Mouse (Mus musculus) midbrain, embryonic 15.5 days (tissue): Measurements from ENCODE around the gene Hoxa9. TPM values are rescaled to one million over a fixed set of nuclear protein-coding genes. Genes with fewer than 3 reads are reported as not detected.

Experiments
- ATAC-seq: fragments of 200-750 bp; cut with Nextera tagmentation; replicated peaks from 2 replicates; pipeline ENCODE4 v1.8.0; 2017; ENCODE audit warnings: moderate TSS enrichment
- H3K27ac ChIP-seq: fragments of 300-500 bp; sonication (generic); 2 replicates; pipeline ENCODE4 v1.5.1; 2015; ENCODE audit warnings: mild to moderate bottlenecking, inconsistent platforms
- H3K27me3 ChIP-seq: fragments of 300-500 bp; sonication (generic); replicated peaks from 2 replicates; pipeline ENCODE4 v1.6.1; 2015; ENCODE audit warnings: inconsistent platforms
- H3K36me3 ChIP-seq: fragments of 300-500 bp; sonication (generic); replicated peaks from 2 replicates; pipeline ENCODE4 v1.6.1; 2015; ENCODE audit warnings: inconsistent platforms
- H3K4me1 ChIP-seq: fragments of 300-500 bp; sonication (generic); 2 replicates; pipeline ENCODE4 v1.6.1; 2015; ENCODE audit warnings: inconsistent platforms
- H3K4me2 ChIP-seq: fragments of 300-500 bp; sonication (generic); 2 replicates; pipeline ENCODE4 v1.6.1; 2015; ENCODE audit warnings: inconsistent platforms, mild to moderate bottlenecking, moderate library complexity
- H3K4me3 ChIP-seq: fragments of 300-500 bp; sonication (generic); 2 replicates; pipeline ENCODE4 v1.5.1; 2015; ENCODE audit warnings: mild to moderate bottlenecking, inconsistent platforms
- H3K9ac ChIP-seq: fragments of 300-500 bp; sonication (generic); 2 replicates; pipeline ENCODE4 v1.6.1; 2015; ENCODE audit warnings: mild to moderate bottlenecking, inconsistent platforms
- H3K9me3 ChIP-seq: fragments of 300-500 bp; sonication (generic); 2 replicates; pipeline ENCODE4 v1.6.1; 2016; ENCODE audit warnings: inconsistent platforms
- WGBS: fragments of 180-500 bp; shearing (Covaris S2); methylation state at CpG from one replicate; pipeline ENCODE4 v1.1.7; 2015; ENCODE audit warnings: mixed read lengths; 5-methylcytosine and 5-hydroxymethylcytosine counted together
- polyA plus RNA-seq: library from polyadenylated mRNA; unstranded; fragments of >200 nt; fragmentation: Nextera tagmentation; extraction: Ambion mirVana; gene quantifications from 2 replicates; pipeline ENCODE4 v1.2.1, GENCODE M21; 2015

The Hoxa9 gene
- polyA plus RNA-seq, 1 experiment from 2014 or later: not detected

- Histone ChIP-seq H3K36me3 (no peaks in the 10 kb centered on the region), H3K4me3 (no peak overlapping the region), H3K4me1 (no peaks in the 10 kb centered on the region), H3K27me3 (peaks cover 93% of the 10 kb centered on the region), H3K4me2 (no peak overlapping the region), H3K27ac (no peak overlapping the region), H3K9ac (no peak overlapping the region), H3K9me3 (no peaks in the 10 kb centered on the region)
- 1% methylated on average over 38 of the region's 38 CpGs for WGBS
- no peak for ATAC-seq
Measured at GRCm38 (mm10) chr6:52228475-52229465, 2.1 kb downstream of the Hoxa9 start.

- Histone ChIP-seq H3K36me3 (no peaks in the 10 kb centered on the region), H3K4me2 (no peak overlapping the region), H3K27ac (no peak overlapping the region), H3K9me3 (no peaks in the 10 kb centered on the region), H3K4me3 (no peak overlapping the region), H3K9ac (no peak overlapping the region), H3K27me3 (peaks cover 93% of the 10 kb centered on the region), H3K4me1 (no peaks in the 10 kb centered on the region)
- WGBS: 3% methylated on average over 11 of the region's 11 CpGs
- ATAC-seq: no peak
Measured at GRCm38 (mm10) chr6:52227470-52228222, 3.2 kb downstream of the Hoxa9 start.

- ATAC-seq: no peak
- 4% methylated on average over 26 of the region's 26 CpGs for WGBS
- H3K27me3 ChIP-seq: peaks cover 93% of the 10 kb centered on the region
- no peak overlapping the region for H3K4me3 ChIP-seq
- no peak overlapping the region for H3K4me2 ChIP-seq
- H3K4me1 ChIP-seq: 0 out of 2 replicates have a peak, but pooled peaks cover 1% of the 10 kb centered on the region
- no peaks in the 10 kb centered on the region for H3K36me3 ChIP-seq
- no peaks in the 10 kb centered on the region for H3K9me3 ChIP-seq
- H3K27ac ChIP-seq: no peak overlapping the region
- no peak overlapping the region for H3K9ac ChIP-seq
Measured at GRCm38 (mm10) chr6:52226569-52227257, 4.2 kb downstream of the Hoxa9 start.

GRCm38 (mm10) chr6:52225612-52226568 lies 5.0 kb downstream of the Hoxa9 start:
- ATAC-seq: no peak
- WGBS: 3% methylated on average over 67 of the region's 69 CpGs
- no peak overlapping the region for H3K4me3 ChIP-seq

GRCm38 (mm10) chr6:52224895-52225611 lies 5.8 kb downstream of the Hoxa9 start:
- WGBS: under 1% methylated on average over 36 of the region's 36 CpGs
- H3K4me1 ChIP-seq: peaks cover 6% of the 10 kb centered on the region; the same call in 1 of the 2 replicates
- no peak for ATAC-seq
- no peak overlapping the region for H3K27ac ChIP-seq
- H3K9me3 ChIP-seq: no peaks in the 10 kb centered on the region
- H3K4me3 ChIP-seq: no peak overlapping the region
- H3K36me3 ChIP-seq: no peaks in the 10 kb centered on the region
- H3K4me2 ChIP-seq: no peak overlapping the region
- H3K27me3 ChIP-seq: peaks cover 97% of the 10 kb centered on the region
- H3K9ac ChIP-seq: no peak overlapping the region

More at GRCm38 (mm10) chr6:52225612-52226568, 5.0 kb downstream of the Hoxa9 start:
- Histone ChIP-seq H3K9ac (no peak overlapping the region), H3K27ac (no peak overlapping the region), H3K27me3 (peaks cover 97% of the 10 kb centered on the region), H3K9me3 (no peaks in the 10 kb centered on the region), H3K4me2 (no peak overlapping the region), H3K4me1 (peaks cover 6% of the 10 kb centered on the region; the same call in 1 of the 2 replicates), H3K36me3 (no peaks in the 10 kb centered on the region)

- 2% methylated on average over 24 of the region's 24 CpGs for WGBS
- Histone ChIP-seq H3K27ac (no peak overlapping the region), H3K36me3 (no peaks in the 10 kb centered on the region), H3K9me3 (no peaks in the 10 kb centered on the region), H3K9ac (no peak overlapping the region), H3K27me3 (peaks cover 97% of the 10 kb centered on the region), H3K4me2 (no peak overlapping the region), H3K4me1 (peaks cover 6% of the 10 kb centered on the region; the same call in 1 of the 2 replicates), H3K4me3 (no peak overlapping the region)
- ATAC-seq: no peak
Measured at GRCm38 (mm10) chr6:52223939-52224760, 6.7 kb downstream of the Hoxa9 start.

GRCm38 (mm10) chr6:52222729-52223128 lies 8.2 kb downstream of the Hoxa9 start:
- H3K9me3 ChIP-seq: no peaks in the 10 kb centered on the region
- H3K9ac ChIP-seq: no peak overlapping the region
- no peak overlapping the region for H3K4me3 ChIP-seq
- WGBS: 10% methylated on average over 13 of the region's 13 CpGs
- H3K36me3 ChIP-seq: no peaks in the 10 kb centered on the region
- no peak for ATAC-seq
- peaks cover 98% of the 10 kb centered on the region for H3K27me3 ChIP-seq
- no peak overlapping the region for H3K27ac ChIP-seq
- peaks cover 6% of the 10 kb centered on the region; the same call in 1 of the 2 replicates for H3K4me1 ChIP-seq
- H3K4me2 ChIP-seq: no peak overlapping the region

- H3K4me2 ChIP-seq: no peak overlapping the region; the same call in 1 of the 2 replicates
- peak; percentile 59 for ATAC-seq
- no peak overlapping the region for H3K9ac ChIP-seq
- peaks cover 12% of the 10 kb centered on the region for H3K4me1 ChIP-seq
- peak overlapping the region; percentile 48; the same call in 1 of the 2 replicates for H3K4me3 ChIP-seq
- H3K27me3 ChIP-seq: peaks cover 98% of the 10 kb centered on the region
- H3K9me3 ChIP-seq: no peaks in the 10 kb centered on the region
- H3K27ac ChIP-seq: no peak overlapping the region
- 6% methylated on average over 21 of the region's 21 CpGs for WGBS
- H3K36me3 ChIP-seq: no peaks in the 10 kb centered on the region
Measured at GRCm38 (mm10) chr6:52221993-52222685, 8.8 kb downstream of the Hoxa9 start.

- ATAC-seq: peak; percentile 73
- H3K4me2 ChIP-seq: peak within 1 kb of the TSS; percentile 88
- no peaks in the 10 kb centered on the region for H3K36me3 ChIP-seq
- peak within 1 kb of the TSS; percentile 48 for H3K4me3 ChIP-seq
- H3K27ac ChIP-seq: no peak within 1 kb of the TSS
- H3K4me1 ChIP-seq: peaks cover 17% of the 10 kb centered on the region
- H3K9ac ChIP-seq: peak within 1 kb of the TSS; percentile 35
- under 1% methylated on average over 46 of the region's 46 CpGs for WGBS
- no peaks in the 10 kb centered on the region for H3K9me3 ChIP-seq
- H3K27me3 ChIP-seq: peaks cover 98% of the 10 kb centered on the region
Measured at GRCm38 (mm10) chr6:52221337-52221992, 9.4 kb downstream of the Hoxa9 start, which contains the start of gene Hoxa7. Gene Hoxa7, minus strand, starts transcription at chr6:52221854.
